Mouse (Mus musculus) ES-E14 (cell line): Measurements from ENCODE around the gene Rps6ka1. TPM values are rescaled to one million over a fixed set of nuclear protein-coding genes. Genes with fewer than 3 reads are reported as not detected.

Experiments
- DNase-seq: peaks from one replicate; pipeline ENCODE4 v3.0.0-alpha.2; 2013; ENCODE audit warnings: low read depth, low spot score
- H3K27ac ChIP-seq: 2 replicates; pipeline ENCODE4 v1.5.1; 2012; ENCODE audit warnings: low read depth, mild to moderate bottlenecking, low read length, moderate library complexity, mixed read lengths; ENCODE audit not compliant: poor library complexity, insufficient read depth, severe bottlenecking
- H3K36me3 ChIP-seq: 2 replicates; pipeline ENCODE4 v1.6.1; 2012; ENCODE audit warnings: mild to moderate bottlenecking, low read length, moderate library complexity, mixed read lengths; ENCODE audit not compliant: control insufficient read depth, poor library complexity, insufficient read depth, severe bottlenecking
- H3K4me1 ChIP-seq, 2 experiments: fragments of 150-350 bp in 1 of 2; sonication (generic) in 1 of 2; 2 replicates each; pipeline ENCODE4 v1.6.1; 2012; ENCODE audit warnings: low read length in 2 of 2, mild to moderate bottlenecking in 1 of 2, mixed read lengths in 1 of 2; ENCODE audit not compliant: control insufficient read depth in 2 of 2, insufficient read depth in 2 of 2, poor library complexity in 1 of 2
- H3K4me3 ChIP-seq, 2 experiments: fragments of 150-350 bp in 1 of 2; sonication (generic) in 1 of 2; 2 replicates each; pipeline ENCODE4 v1.5.1; 2012; ENCODE audit warnings: low read length in 2 of 2, low read depth in 1 of 2, mild to moderate bottlenecking in 1 of 2, mixed read lengths in 1 of 2; ENCODE audit not compliant: insufficient read depth in 1 of 2, poor library complexity in 1 of 2, severe bottlenecking in 1 of 2
- H3K9ac ChIP-seq: 2 replicates; pipeline ENCODE4 v1.6.1; 2012; ENCODE audit warnings: low read depth, mild to moderate bottlenecking, low read length, mixed read lengths; ENCODE audit not compliant: poor library complexity, insufficient read depth, severe bottlenecking
- H3K9me3 ChIP-seq: fragments of 150-350 bp; sonication (generic); 2 replicates; pipeline ENCODE4 v1.6.1; 2012; ENCODE audit warnings: low read depth, mild to moderate bottlenecking, low read length; ENCODE audit not compliant: control insufficient read depth, insufficient read depth
- CHD2 ChIP-seq: IDR thresholded peaks from 2 replicates; pipeline ENCODE4 v1.6.1; 2014; ENCODE audit warnings: mild to moderate bottlenecking, low read depth, low read length, inconsistent platforms
- HCFC1 ChIP-seq: IDR thresholded peaks from 2 replicates; pipeline ENCODE4 v1.6.1; 2012; ENCODE audit warnings: low read length, inconsistent platforms, borderline replicate concordance; ENCODE audit not compliant: insufficient read depth
- MAFK ChIP-seq: IDR thresholded peaks from 2 replicates; pipeline ENCODE4 v1.6.1; 2014; ENCODE audit warnings: mild to moderate bottlenecking, low read depth, low read length, inconsistent platforms; ENCODE audit not compliant: insufficient read depth
- ZC3H11A ChIP-seq: IDR thresholded peaks from 2 replicates; pipeline ENCODE4 v1.6.1; 2012; ENCODE audit warnings: low read depth, mild to moderate bottlenecking, inconsistent platforms, low read length, borderline replicate concordance
- ZNF384 ChIP-seq: IDR thresholded peaks from 2 replicates; pipeline ENCODE4 v1.6.1; 2012; ENCODE audit warnings: low read depth, low read length, inconsistent platforms
- in situ Hi-C, 2 experiments: fragments of 600-800 bp; cut with MboI; formaldehyde crosslinking; loops; one replicate each; pipeline ENCODE4 v1.15.1; 2025; ENCODE audit warnings: low sequenced_read_pairs in 2 of 2, inconsistent platforms in 1 of 2; ENCODE audit not compliant: unreplicated experiment in 2 of 2
- total RNA-seq: library from RNA; depleted of rRNA; stranded (reverse); fragments of 300-350 nt; gene quantifications from 2 replicates; pipeline ENCODE4 v1.2.3, GENCODE M21; 2012

Rps6ka1 gene
- total RNA-seq, 1 experiment: 87.1 TPM

DNA sequence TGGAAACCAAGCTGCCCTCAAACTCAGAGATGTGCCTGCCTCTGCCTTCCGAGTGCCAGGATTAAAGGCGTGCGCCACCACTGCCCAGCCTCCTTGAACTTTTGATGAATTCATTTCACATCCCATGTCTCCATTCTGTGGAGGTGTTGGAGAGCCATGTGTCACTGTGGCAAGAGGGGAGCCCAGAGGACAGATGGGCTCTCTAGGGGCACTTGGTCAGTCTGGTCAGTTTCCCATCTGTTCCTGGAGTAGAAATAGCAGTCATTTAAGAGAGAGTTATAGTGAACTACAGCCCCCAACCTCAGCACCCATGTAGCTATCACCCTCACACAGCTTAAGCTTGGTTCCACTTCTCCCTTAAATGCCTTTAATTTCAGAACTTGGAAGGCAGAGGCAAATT, 8.4 kb upstream of the Rps6ka1 start:
- Histone ChIP-seq H3K9ac (no peak overlapping the region), H3K27ac (no peak overlapping the region), H3K4me3 (no peak overlapping the region), H3K36me3 (no peaks in the 10 kb centered on the region), H3K9me3 (no peaks in the 10 kb centered on the region), H3K4me1 (peaks cover 4 to 21% of the 10 kb centered on the region in 2 experiments; a peak in 3 of 4 replicates)
- in situ Hi-C loops: no loop called here
- DNase-seq: no peak
- no peak for TF ChIP-seq ZC3H11A
- no peak for TF ChIP-seq CHD2
- TF ChIP-seq HCFC1: no peak
- no peak for TF ChIP-seq ZNF384
- TF ChIP-seq MAFK: no peak

DNA sequence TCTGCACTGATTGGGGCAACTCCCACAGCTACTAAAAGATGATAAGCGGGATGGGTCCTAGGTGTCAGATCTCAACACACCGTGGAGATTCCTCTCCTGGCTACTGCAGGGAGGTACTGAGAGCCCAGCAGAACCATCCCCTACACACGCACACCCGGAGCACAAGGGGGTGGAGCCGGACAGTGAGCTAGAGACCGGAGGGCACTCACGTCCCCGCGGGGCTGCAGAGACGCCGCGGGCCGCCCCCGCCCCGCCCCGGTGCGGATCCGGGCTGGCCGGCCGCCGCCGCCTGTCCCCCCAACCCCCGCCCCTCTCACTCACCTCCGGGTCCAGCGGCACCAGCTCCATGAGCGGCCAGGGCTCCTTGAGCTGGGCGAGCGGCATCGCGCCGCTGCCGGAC, 348 bp downstream of the Rps6ka1 start:
- Histone ChIP-seq H3K27ac (peak overlapping the region; percentile 71), H3K4me3 (peak overlapping the region; percentile 83 to 93), H3K36me3 (peaks cover 5% of the 10 kb centered on the region; the same call in 1 of the 2 replicates), H3K9me3 (no peaks in the 10 kb centered on the region), H3K9ac (peak overlapping the region; percentile 92), H3K4me1 (peaks cover 4 to 6% of the 10 kb centered on the region in 2 experiments; a peak in 3 of 4 replicates)
- DNase-seq: no peak
- in situ Hi-C loops: no loop called here
- TF ChIP-seq ZC3H11A: no peak
- no peak for TF ChIP-seq MAFK
- TF ChIP-seq CHD2: no peak
- no peak for TF ChIP-seq ZNF384
- no peak for TF ChIP-seq HCFC1

DNA sequence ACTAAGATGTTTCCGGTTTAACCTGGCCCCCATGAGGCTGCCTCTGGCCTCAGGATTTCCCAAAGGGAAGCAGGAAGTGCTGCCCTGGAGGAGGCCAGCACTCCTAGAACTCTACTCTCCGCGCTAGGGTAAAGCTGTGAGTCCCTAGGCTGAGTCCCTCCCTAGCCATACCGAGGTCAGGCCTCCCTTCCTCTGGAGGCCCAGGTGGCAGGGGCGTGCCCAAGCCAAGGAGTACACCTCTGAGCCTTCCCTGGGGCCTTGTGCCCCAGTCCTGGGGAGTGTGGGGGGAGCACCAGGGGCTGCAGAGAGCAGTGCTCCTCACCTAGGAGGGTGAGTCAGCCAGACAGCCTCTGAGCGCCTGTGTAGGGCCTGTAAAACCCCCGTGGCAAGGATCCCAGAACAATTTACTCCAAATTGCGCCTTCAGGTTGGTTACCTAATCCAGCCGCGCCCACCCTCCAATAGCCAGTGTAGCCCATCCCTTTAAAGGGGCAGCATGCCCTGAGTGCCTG, 1.6 kb downstream of the Rps6ka1 start:
- Histone ChIP-seq H3K9ac (peak overlapping the region; percentile 63; the same call in 1 of the 2 replicates), H3K9me3 (no peaks in the 10 kb centered on the region), H3K27ac (no peak overlapping the region; the same call in 1 of the 2 replicates), H3K4me1 (peaks cover 4 to 16% of the 10 kb centered on the region in 2 experiments), H3K4me3 (peak overlapping the region; percentile 83 to 93), H3K36me3 (peaks cover 5% of the 10 kb centered on the region; the same call in 1 of the 2 replicates)
- TF ChIP-seq MAFK (no peak), HCFC1 (no peak), ZC3H11A (no peak), ZNF384 (no peak), CHD2 (no peak)
- in situ Hi-C loops: no loop called here
- DNase-seq: no peak

DNA sequence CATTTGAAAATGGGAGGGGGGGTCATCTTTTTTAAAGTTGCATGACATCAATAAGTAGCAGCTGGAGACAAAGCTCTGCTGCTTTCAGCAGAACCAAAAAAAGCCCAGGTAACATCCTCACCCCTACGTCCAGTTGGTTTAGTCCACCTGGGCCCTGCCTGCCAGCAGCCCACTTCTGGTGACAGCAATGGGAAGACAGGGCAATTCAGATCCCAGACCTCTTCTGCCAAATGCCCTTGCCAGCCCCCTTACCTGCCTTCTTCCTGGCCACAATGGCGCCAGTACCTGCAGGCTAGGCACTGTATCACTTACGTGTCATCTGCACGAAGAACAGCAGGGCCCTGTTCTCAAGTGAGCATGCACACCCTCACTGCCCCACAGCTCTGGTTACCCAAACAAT, 2.3 kb downstream of the Rps6ka1 start:
- no peak overlapping the region for H3K9ac ChIP-seq

More for the DNA sequence above, 2.3 kb downstream of the Rps6ka1 start:
- Histone ChIP-seq H3K9me3 (no peaks in the 10 kb centered on the region), H3K4me3 (peak overlapping the region in 1 of 2 experiments; percentile 93; a peak in 1 of 4 replicates), H3K4me1 (peaks cover 4 to 19% of the 10 kb centered on the region in 2 experiments), H3K36me3 (peaks cover 11% of the 10 kb centered on the region; the same call in 1 of the 2 replicates), H3K27ac (peak overlapping the region; percentile 38; the same call in 1 of the 2 replicates)
- in situ Hi-C loops: no loop called here
- DNase-seq: no peak
- no peak for TF ChIP-seq ZC3H11A
- TF ChIP-seq HCFC1: no peak
- no peak for TF ChIP-seq MAFK
- no peak for TF ChIP-seq ZNF384
- TF ChIP-seq CHD2: no peak
